Mouse (Mus musculus): ENCODE measurements around the gene Slc38a8. TPM values are rescaled to one million over a fixed set of nuclear protein-coding genes. Genes with fewer than 3 reads are reported as not detected.

Slc38a8 gene
- polyA plus RNA-seq, 1 experiment = not detected

DNA sequence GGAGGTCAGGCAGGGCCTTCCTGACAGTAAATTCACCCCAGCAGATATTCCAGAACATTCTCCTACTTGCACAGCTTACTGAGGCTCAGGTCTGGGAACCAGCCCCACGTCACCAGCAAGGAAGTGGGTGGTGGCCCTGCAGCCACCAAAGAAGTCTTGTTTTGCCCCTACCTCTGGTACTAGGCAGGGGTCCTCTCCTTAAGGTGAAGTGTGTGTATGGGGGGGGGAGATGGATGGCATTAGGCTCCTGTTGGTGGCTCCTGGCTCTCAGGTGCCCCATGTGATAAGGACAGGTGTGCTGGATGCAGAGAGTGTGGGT lies 60.6 kb downstream of the Slc38a8 start:
- no peak for TF ChIP-seq CTCF (IDR thresholded peaks at IDR 0.05; ENCODE audit: borderline replicate concordance, insufficient read depth, low read length)
- no peak for TF ChIP-seq POLR2A (IDR thresholded peaks at IDR 0.05; ENCODE audit: low read depth, low read length)
- H3K27ac ChIP-seq (ENCODE audit: insufficient read depth, low read length) = no peak overlapping the region
- H3K4me1 ChIP-seq (ENCODE audit: control insufficient read depth, insufficient read depth, low read length) = no peaks in the 10 kb centered on the region
- H3K4me3 ChIP-seq (ENCODE audit: insufficient read depth, low read length) = no peak overlapping the region

DNA sequence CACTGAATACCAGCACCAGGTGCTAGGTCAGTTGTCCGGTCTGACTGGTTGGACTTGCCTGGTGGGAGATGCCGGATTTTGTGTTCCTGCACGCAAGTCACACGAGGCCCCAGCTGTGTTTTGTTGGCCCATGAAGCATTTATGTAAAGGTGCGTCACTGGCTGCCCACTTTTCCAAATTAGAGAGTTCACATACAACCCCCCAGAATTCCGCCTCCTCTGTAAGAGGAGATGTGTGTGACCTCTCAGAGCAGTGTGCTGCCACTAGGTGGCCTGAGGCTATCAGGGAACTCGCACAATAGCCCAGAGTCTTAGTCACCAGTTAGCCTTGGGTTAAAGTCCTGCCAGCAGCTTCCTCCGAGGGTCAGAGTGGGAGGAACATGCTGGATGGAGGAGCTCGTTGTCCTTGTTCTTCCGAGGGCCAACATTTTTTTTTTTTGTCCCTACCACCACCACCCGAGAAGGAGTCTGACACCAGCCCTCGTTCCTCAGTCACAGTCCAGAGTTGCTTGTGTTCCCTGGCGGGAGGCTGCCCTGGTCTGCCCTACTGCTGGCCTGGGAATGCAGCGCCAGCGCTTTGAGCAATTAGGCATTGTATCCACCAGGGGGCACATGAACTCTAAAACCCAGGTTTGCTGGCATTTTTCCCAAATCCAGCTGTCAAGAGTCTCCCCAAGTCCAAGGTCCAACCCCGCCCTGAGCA lies 61.1 kb downstream of the Slc38a8 start:
- Histone ChIP-seq H3K4me3 (ENCODE audit: insufficient read depth, low read length) (no peak overlapping the region), H3K27ac (ENCODE audit: insufficient read depth, low read length) (no peak overlapping the region; the same call in 1 of the 2 replicates), H3K4me1 (ENCODE audit: control insufficient read depth, insufficient read depth, low read length) (no peaks in the 10 kb centered on the region)
- TF ChIP-seq POLR2A (IDR thresholded peaks at IDR 0.05; ENCODE audit: low read depth, low read length) (0 out of 2 replicates have a peak, but pooled peaks have one; percentile 42), CTCF (IDR thresholded peaks at IDR 0.05; ENCODE audit: borderline replicate concordance, insufficient read depth, low read length) (peak; percentile 81; the same call in 1 of the 2 replicates)

GRCm38 (mm10) chr8:119439893-119440249 lies 61.6 kb downstream of the Slc38a8 start:
- no peak overlapping the region for H3K4me3 ChIP-seq (ENCODE audit: insufficient read depth, low read length)
- H3K4me1 ChIP-seq (ENCODE audit: control insufficient read depth, insufficient read depth, low read length) = no peaks in the 10 kb centered on the region
- no peak overlapping the region for H3K27ac ChIP-seq (ENCODE audit: insufficient read depth, low read length)
- TF ChIP-seq POLR2A (IDR thresholded peaks at IDR 0.05; ENCODE audit: low read depth, low read length) (no peak), CTCF (IDR thresholded peaks at IDR 0.05; ENCODE audit: borderline replicate concordance, insufficient read depth, low read length) (no peak)

- H3K27ac ChIP-seq (ENCODE audit: insufficient read depth, low read length) = no peak overlapping the region
- TF ChIP-seq CTCF (IDR thresholded peaks at IDR 0.05; ENCODE audit: borderline replicate concordance, insufficient read depth, low read length) = no peak
- no peak for TF ChIP-seq POLR2A (IDR thresholded peaks at IDR 0.05; ENCODE audit: low read depth, low read length)
- no peak overlapping the region for H3K4me3 ChIP-seq (ENCODE audit: insufficient read depth, low read length)
- no peaks in the 10 kb centered on the region for H3K4me1 ChIP-seq (ENCODE audit: control insufficient read depth, insufficient read depth, low read length)
These were observed 62.1 kb downstream of the Slc38a8 start for GRCm38 (mm10) chr8:119439424-119439823.

GRCm38 (mm10) chr8:119438876-119439275 lies 62.6 kb downstream of the Slc38a8 start:
- no peak for TF ChIP-seq POLR2A (IDR thresholded peaks at IDR 0.05; ENCODE audit: low read depth, low read length)
- TF ChIP-seq CTCF (IDR thresholded peaks at IDR 0.05; ENCODE audit: borderline replicate concordance, insufficient read depth, low read length) = no peak
- Histone ChIP-seq H3K4me1 (ENCODE audit: control insufficient read depth, insufficient read depth, low read length) (no peaks in the 10 kb centered on the region), H3K27ac (ENCODE audit: insufficient read depth, low read length) (no peak overlapping the region), H3K4me3 (ENCODE audit: insufficient read depth, low read length) (no peak overlapping the region)

DNA sequence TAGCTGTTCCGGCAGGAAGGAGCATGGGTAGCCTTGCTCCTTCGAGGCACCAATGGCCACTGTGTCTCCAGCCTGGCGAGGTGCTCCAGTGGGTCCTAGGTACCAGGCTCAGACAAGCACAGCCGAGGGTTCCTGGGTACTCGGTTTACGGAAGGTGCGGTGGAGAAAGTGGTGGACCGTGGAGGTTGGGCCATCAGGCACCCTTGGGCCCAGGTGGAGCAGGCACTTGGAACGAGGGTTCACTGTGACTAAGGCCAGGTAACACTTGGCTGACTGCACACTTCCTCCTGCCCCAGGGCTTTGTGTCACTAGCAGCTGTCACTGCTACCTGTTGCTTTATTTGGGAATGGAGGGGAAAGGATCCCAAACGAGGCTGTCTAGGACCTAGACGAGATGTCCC lies 64.0 kb downstream of the Slc38a8 start:
- H3K4me1 ChIP-seq (ENCODE audit: control insufficient read depth, insufficient read depth, low read length) = no peaks in the 10 kb centered on the region
- H3K27ac ChIP-seq (ENCODE audit: insufficient read depth, low read length) = no peak overlapping the region
- peak overlapping the region; percentile 32; the same call in 1 of the 2 replicates for H3K4me3 ChIP-seq (ENCODE audit: insufficient read depth, low read length)
- no peak for TF ChIP-seq CTCF (IDR thresholded peaks at IDR 0.05; ENCODE audit: borderline replicate concordance, insufficient read depth, low read length)
- no peak for TF ChIP-seq POLR2A (IDR thresholded peaks at IDR 0.05; ENCODE audit: low read depth, low read length)

DNA sequence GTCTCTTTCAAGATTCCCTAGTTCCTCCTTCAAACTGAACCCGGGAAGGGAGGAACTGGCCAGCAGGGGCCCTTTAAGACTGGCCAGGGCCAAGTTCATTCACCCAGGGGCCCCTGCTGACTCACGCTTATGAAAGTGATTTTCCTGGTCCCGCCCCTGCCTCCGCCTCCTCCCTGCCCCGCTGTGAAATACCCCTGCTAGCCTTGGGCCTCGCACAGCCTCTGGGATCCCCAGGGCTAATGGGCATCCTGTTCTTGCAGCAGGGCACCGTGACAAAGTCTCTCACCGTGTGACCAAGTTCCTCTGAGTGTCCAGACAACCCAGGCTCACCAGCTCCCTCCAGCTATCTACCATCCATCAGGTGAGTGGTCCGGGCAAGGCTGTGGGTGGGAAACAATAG lies 64.6 kb downstream of the Slc38a8 start:
- H3K4me3 ChIP-seq (ENCODE audit: insufficient read depth, low read length) = peak overlapping the region; percentile 32
- no peak overlapping the region for H3K27ac ChIP-seq (ENCODE audit: insufficient read depth, low read length)

GRCm38 (mm10) chr8:119436331-119436730 lies 65.2 kb downstream of the Slc38a8 start:
- Histone ChIP-seq H3K27ac (ENCODE audit: insufficient read depth, low read length) (no peak overlapping the region), H3K4me3 (ENCODE audit: insufficient read depth, low read length) (no peak overlapping the region), H3K4me1 (ENCODE audit: control insufficient read depth, insufficient read depth, low read length) (no peaks in the 10 kb centered on the region)
- no peak for TF ChIP-seq CTCF (IDR thresholded peaks at IDR 0.05; ENCODE audit: borderline replicate concordance, insufficient read depth, low read length)
- no peak for TF ChIP-seq POLR2A (IDR thresholded peaks at IDR 0.05; ENCODE audit: low read depth, low read length)

More for the DNA sequence above, 64.6 kb downstream of the Slc38a8 start:
- TF ChIP-seq CTCF (IDR thresholded peaks at IDR 0.05; ENCODE audit: borderline replicate concordance, insufficient read depth, low read length) (no peak), POLR2A (IDR thresholded peaks at IDR 0.05; ENCODE audit: low read depth, low read length) (peak; percentile 100)
- H3K4me1 ChIP-seq (ENCODE audit: control insufficient read depth, insufficient read depth, low read length) = no peaks in the 10 kb centered on the region

- H3K4me3 ChIP-seq (ENCODE audit: insufficient read depth, low read length) = no peak overlapping the region
- no peak for TF ChIP-seq POLR2A (IDR thresholded peaks at IDR 0.05; ENCODE audit: low read depth, low read length)
- no peak for TF ChIP-seq CTCF (IDR thresholded peaks at IDR 0.05; ENCODE audit: borderline replicate concordance, insufficient read depth, low read length)
- no peaks in the 10 kb centered on the region for H3K4me1 ChIP-seq (ENCODE audit: control insufficient read depth, insufficient read depth, low read length)
- no peak overlapping the region for H3K27ac ChIP-seq (ENCODE audit: insufficient read depth, low read length)
These were observed 66.0 kb downstream of the Slc38a8 start for GRCm38 (mm10) chr8:119435527-119435926.

- TF ChIP-seq CTCF (IDR thresholded peaks at IDR 0.05; ENCODE audit: borderline replicate concordance, insufficient read depth, low read length) (no peak), POLR2A (IDR thresholded peaks at IDR 0.05; ENCODE audit: low read depth, low read length) (no peak)
- no peak overlapping the region for H3K4me3 ChIP-seq (ENCODE audit: insufficient read depth, low read length)
- no peak overlapping the region for H3K27ac ChIP-seq (ENCODE audit: insufficient read depth, low read length)
- H3K4me1 ChIP-seq (ENCODE audit: control insufficient read depth, insufficient read depth, low read length) = no peaks in the 10 kb centered on the region
These were observed 66.9 kb downstream of the Slc38a8 start for GRCm38 (mm10) chr8:119434569-119434968.

All from embryonic fibroblast, embryonic 13.5 days (primary cell).